Mouse (Mus musculus): ENCODE measurements around the gene Iqcf1. TPM values are rescaled to one million over a fixed set of nuclear protein-coding genes. Genes with fewer than 3 reads are reported as not detected.
A peak's percentile ranks its signal among the peaks of the same experiment; 100 is the strongest.

Gene Iqcf1
- polyA plus RNA-seq, 1 experiment, result 0.08 TPM

- Histone ChIP-seq H3ac (ENCODE audit: control insufficient read depth, insufficient read length, low read depth) (no peak overlapping the region), H3K4me3 (ENCODE audit: insufficient read depth, poor library complexity, severe bottlenecking) (no peak overlapping the region), H3K36me3 (ENCODE audit: control insufficient read depth, insufficient read depth) (no peaks in the 10 kb centered on the region), H3K27me3 (ENCODE audit: control insufficient read depth, insufficient read depth, insufficient read length) (peaks cover 33% of the 10 kb centered on the region), H3K79me3 (ENCODE audit: low read depth) (no peaks in the 10 kb centered on the region), H3K79me2 (ENCODE audit: control insufficient read depth, insufficient read depth) (no peaks in the 10 kb centered on the region)
- TF ChIP-seq MYOD1 (IDR thresholded peaks at IDR 0.05; ENCODE audit: control insufficient read depth, insufficient read length, low read depth) (no peak), MYOG (IDR thresholded peaks at IDR 0.05; ENCODE audit: control insufficient read depth, extremely low read depth, insufficient read length) (no peak), USF1 (IDR thresholded peaks at IDR 0.05; ENCODE audit: low read depth) (no peak), CTCF (IDR thresholded peaks at IDR 0.05; ENCODE audit: control insufficient read depth, insufficient read depth, insufficient read length) (no peak), MAX (IDR thresholded peaks at IDR 0.05) (no peak), CEBPB (IDR thresholded peaks at IDR 0.05; ENCODE audit: low read depth) (no peak), FOSL1 (IDR thresholded peaks at IDR 0.05; ENCODE audit: insufficient read depth, low read length, poor library complexity, severe bottlenecking) (no peak)
Measured at GRCm38 (mm10) chr9:106519433-106519832, 19.7 kb downstream of the Iqcf1 start.

DNA sequence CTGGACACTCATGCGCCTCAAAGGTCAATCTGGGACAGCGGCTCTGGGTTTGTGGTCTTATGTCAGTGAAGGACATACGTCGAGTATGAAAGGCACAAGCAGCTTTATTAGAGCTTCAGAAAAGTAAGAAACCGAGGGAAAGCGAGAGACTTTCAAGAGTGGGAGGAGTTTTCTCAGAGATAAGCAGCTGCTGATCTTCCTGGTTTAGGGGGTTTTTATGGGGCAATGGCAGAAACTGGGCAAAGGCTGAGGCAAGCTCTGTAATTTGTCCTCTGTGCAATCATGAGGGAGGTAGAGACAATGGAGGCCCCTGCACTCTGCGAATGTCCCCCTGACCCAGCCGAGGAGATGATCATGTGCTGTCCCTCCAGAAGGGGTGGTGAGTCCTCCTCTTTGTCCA, 20.1 kb downstream of the Iqcf1 start:
- no peaks in the 10 kb centered on the region for H3K79me2 ChIP-seq (ENCODE audit: control insufficient read depth, insufficient read depth)
- no peaks in the 10 kb centered on the region for H3K36me3 ChIP-seq (ENCODE audit: control insufficient read depth, insufficient read depth)
- no peak overlapping the region for H3K4me3 ChIP-seq (ENCODE audit: insufficient read depth, poor library complexity, severe bottlenecking)
- no peaks in the 10 kb centered on the region for H3K79me3 ChIP-seq (ENCODE audit: low read depth)
- no peak for TF ChIP-seq USF1 (IDR thresholded peaks at IDR 0.05; ENCODE audit: low read depth)
- TF ChIP-seq MYOG (IDR thresholded peaks at IDR 0.05; ENCODE audit: control insufficient read depth, extremely low read depth, insufficient read length), result no peak
- TF ChIP-seq MAX (IDR thresholded peaks at IDR 0.05), result no peak
- no peak for TF ChIP-seq CEBPB (IDR thresholded peaks at IDR 0.05; ENCODE audit: low read depth)
- TF ChIP-seq CTCF (IDR thresholded peaks at IDR 0.05; ENCODE audit: control insufficient read depth, insufficient read depth, insufficient read length), result no peak
- no peak for TF ChIP-seq MYOD1 (IDR thresholded peaks at IDR 0.05; ENCODE audit: control insufficient read depth, insufficient read length, low read depth)
- TF ChIP-seq FOSL1 (IDR thresholded peaks at IDR 0.05; ENCODE audit: insufficient read depth, low read length, poor library complexity, severe bottlenecking), result no peak
- peaks cover 33% of the 10 kb centered on the region for H3K27me3 ChIP-seq (ENCODE audit: control insufficient read depth, insufficient read depth, insufficient read length)
- H3ac ChIP-seq (ENCODE audit: control insufficient read depth, insufficient read length, low read depth), result no peak overlapping the region

DNA sequence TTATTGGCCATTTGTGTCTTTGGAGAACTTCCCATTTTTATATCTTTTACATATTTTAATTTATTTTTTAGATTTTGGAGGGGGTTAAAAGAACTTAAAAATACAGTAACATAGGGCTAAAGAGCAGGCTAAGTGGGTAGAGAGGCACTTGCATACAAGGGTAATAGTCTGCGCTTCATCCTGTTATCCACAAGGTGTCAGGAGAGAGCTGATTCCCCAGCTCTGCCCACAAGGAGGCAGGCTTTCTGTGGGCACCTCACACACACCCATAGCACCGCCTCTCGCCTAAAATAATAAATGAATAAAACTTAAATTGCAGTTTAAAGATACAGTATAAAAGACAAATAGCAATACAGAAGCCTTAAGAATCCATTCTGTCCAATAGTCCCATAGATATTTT, 32.1 kb downstream of the Iqcf1 start:
- no peak overlapping the region for H3ac ChIP-seq (ENCODE audit: control insufficient read depth, insufficient read length, low read depth)
- H3K79me2 ChIP-seq (ENCODE audit: control insufficient read depth, insufficient read depth), result no peaks in the 10 kb centered on the region
- peaks cover 17% of the 10 kb centered on the region for H3K27me3 ChIP-seq (ENCODE audit: control insufficient read depth, insufficient read depth, insufficient read length)
- TF ChIP-seq USF1 (IDR thresholded peaks at IDR 0.05; ENCODE audit: low read depth) (no peak), MAX (IDR thresholded peaks at IDR 0.05) (no peak), MYOG (IDR thresholded peaks at IDR 0.05; ENCODE audit: control insufficient read depth, extremely low read depth, insufficient read length) (no peak), CTCF (IDR thresholded peaks at IDR 0.05; ENCODE audit: control insufficient read depth, insufficient read depth, insufficient read length) (peak; percentile 53)
- H3K36me3 ChIP-seq (ENCODE audit: control insufficient read depth, insufficient read depth), result no peaks in the 10 kb centered on the region
- no peaks in the 10 kb centered on the region for H3K79me3 ChIP-seq (ENCODE audit: low read depth)
- no peak overlapping the region for H3K4me3 ChIP-seq (ENCODE audit: insufficient read depth, poor library complexity, severe bottlenecking)

- Histone ChIP-seq H3K36me3 (ENCODE audit: control insufficient read depth, insufficient read depth) (no peaks in the 10 kb centered on the region), H3K4me3 (ENCODE audit: insufficient read depth, poor library complexity, severe bottlenecking) (no peak overlapping the region), H3K79me3 (ENCODE audit: low read depth) (no peaks in the 10 kb centered on the region), H3K79me2 (ENCODE audit: control insufficient read depth, insufficient read depth) (no peaks in the 10 kb centered on the region), H3ac (ENCODE audit: control insufficient read depth, insufficient read length, low read depth) (no peak overlapping the region), H3K27me3 (ENCODE audit: control insufficient read depth, insufficient read depth, insufficient read length) (peaks cover 7% of the 10 kb centered on the region)
- no peak for TF ChIP-seq MAX (IDR thresholded peaks at IDR 0.05)
- no peak for TF ChIP-seq MYOG (IDR thresholded peaks at IDR 0.05; ENCODE audit: control insufficient read depth, extremely low read depth, insufficient read length)
- no peak for TF ChIP-seq CTCF (IDR thresholded peaks at IDR 0.05; ENCODE audit: control insufficient read depth, insufficient read depth, insufficient read length)
- TF ChIP-seq MYOD1 (IDR thresholded peaks at IDR 0.05; ENCODE audit: control insufficient read depth, insufficient read length, low read depth), result no peak
- TF ChIP-seq FOSL1 (IDR thresholded peaks at IDR 0.05; ENCODE audit: insufficient read depth, low read length, poor library complexity, severe bottlenecking), result no peak
- TF ChIP-seq CEBPB (IDR thresholded peaks at IDR 0.05; ENCODE audit: low read depth), result no peak
- TF ChIP-seq USF1 (IDR thresholded peaks at IDR 0.05; ENCODE audit: low read depth), result no peak
Measured at GRCm38 (mm10) chr9:106534296-106534695, 34.5 kb downstream of the Iqcf1 start.

GRCm38 (mm10) chr9:106534975-106535374, 35.2 kb downstream of the Iqcf1 start:
- H3K79me3 ChIP-seq (ENCODE audit: low read depth), result no peaks in the 10 kb centered on the region
- no peak overlapping the region for H3ac ChIP-seq (ENCODE audit: control insufficient read depth, insufficient read length, low read depth)
- no peaks in the 10 kb centered on the region for H3K79me2 ChIP-seq (ENCODE audit: control insufficient read depth, insufficient read depth)
- H3K27me3 ChIP-seq (ENCODE audit: control insufficient read depth, insufficient read depth, insufficient read length), result peaks cover 7% of the 10 kb centered on the region
- TF ChIP-seq CTCF (IDR thresholded peaks at IDR 0.05; ENCODE audit: control insufficient read depth, insufficient read depth, insufficient read length) (no peak), CEBPB (IDR thresholded peaks at IDR 0.05; ENCODE audit: low read depth) (no peak), MYOG (IDR thresholded peaks at IDR 0.05; ENCODE audit: control insufficient read depth, extremely low read depth, insufficient read length) (no peak), FOSL1 (IDR thresholded peaks at IDR 0.05; ENCODE audit: insufficient read depth, low read length, poor library complexity, severe bottlenecking) (no peak), USF1 (IDR thresholded peaks at IDR 0.05; ENCODE audit: low read depth) (no peak), MYOD1 (IDR thresholded peaks at IDR 0.05; ENCODE audit: control insufficient read depth, insufficient read length, low read depth) (no peak), MAX (IDR thresholded peaks at IDR 0.05) (no peak)
- H3K36me3 ChIP-seq (ENCODE audit: control insufficient read depth, insufficient read depth), result no peaks in the 10 kb centered on the region
- H3K4me3 ChIP-seq (ENCODE audit: insufficient read depth, poor library complexity, severe bottlenecking), result no peak overlapping the region

Other genes with a start within 250 kb of the Iqcf1 start
- gene Poc1a, start 218.9 kb upstream of the Iqcf1 start, polyA plus RNA-seq (2012; fragmentation: generic; extraction: Trizol), result 20.6 TPM
- 11.0 TPM for gene Dusp7, start 131.3 kb upstream of the Iqcf1 start, polyA plus RNA-seq (2012; fragmentation: generic; extraction: Trizol)
- 72.9 TPM for gene Rpl29, start 70.5 kb upstream of the Iqcf1 start, polyA plus RNA-seq (2012; fragmentation: generic; extraction: Trizol)
- gene Acy1, start 61.6 kb upstream of the Iqcf1 start, polyA plus RNA-seq (2012; fragmentation: generic; extraction: Trizol), result 21.4 TPM
- gene Abhd14b, start 52.5 kb upstream of the Iqcf1 start, polyA plus RNA-seq (2012; fragmentation: generic; extraction: Trizol), result 6.1 TPM
- gene Abhd14a, start 52.3 kb upstream of the Iqcf1 start, polyA plus RNA-seq (2012; fragmentation: generic; extraction: Trizol), result 18.4 TPM
- gene Pcbp4, start 46.7 kb upstream of the Iqcf1 start, polyA plus RNA-seq (2012; fragmentation: generic; extraction: Trizol), result 294 TPM
- 0.29 TPM for gene Gpr62, start 34.0 kb upstream of the Iqcf1 start, polyA plus RNA-seq (2012; fragmentation: generic; extraction: Trizol)
- 109 TPM for gene Rrp9, start 24.0 kb upstream of the Iqcf1 start, polyA plus RNA-seq (2012; fragmentation: generic; extraction: Trizol)
- gene Parp3, start 23.0 kb upstream of the Iqcf1 start, polyA plus RNA-seq (2012; fragmentation: generic; extraction: Trizol), result 26.8 TPM
- gene Iqcf5, start 14.6 kb downstream of the Iqcf1 start, polyA plus RNA-seq (2012; fragmentation: generic; extraction: Trizol), result not detected
- gene Iqcf3, start 61.7 kb downstream of the Iqcf1 start, polyA plus RNA-seq (2012; fragmentation: generic; extraction: Trizol), result not detected
- gene Iqcf4, start 71.0 kb downstream of the Iqcf1 start, polyA plus RNA-seq (2012; fragmentation: generic; extraction: Trizol), result not detected
- not detected for gene Iqcf6, start 126.6 kb downstream of the Iqcf1 start, polyA plus RNA-seq (2012; fragmentation: generic; extraction: Trizol)
- gene Grm2, start 156.1 kb downstream of the Iqcf1 start, polyA plus RNA-seq (2012; fragmentation: generic; extraction: Trizol), result not detected
- 79.0 TPM for gene Tex264, start 186.0 kb downstream of the Iqcf1 start, polyA plus RNA-seq (2012; fragmentation: generic; extraction: Trizol)

Data from C2C12 (cell line).